Mouse (Mus musculus): Measurements from ENCODE around the gene 4933411K16Rik. TPM values are rescaled to one million over a fixed set of nuclear protein-coding genes. Genes with fewer than 3 reads are reported as not detected.

4933411K16Rik gene
- polyA plus RNA-seq, 1 experiment: 0.30 TPM

DNA sequence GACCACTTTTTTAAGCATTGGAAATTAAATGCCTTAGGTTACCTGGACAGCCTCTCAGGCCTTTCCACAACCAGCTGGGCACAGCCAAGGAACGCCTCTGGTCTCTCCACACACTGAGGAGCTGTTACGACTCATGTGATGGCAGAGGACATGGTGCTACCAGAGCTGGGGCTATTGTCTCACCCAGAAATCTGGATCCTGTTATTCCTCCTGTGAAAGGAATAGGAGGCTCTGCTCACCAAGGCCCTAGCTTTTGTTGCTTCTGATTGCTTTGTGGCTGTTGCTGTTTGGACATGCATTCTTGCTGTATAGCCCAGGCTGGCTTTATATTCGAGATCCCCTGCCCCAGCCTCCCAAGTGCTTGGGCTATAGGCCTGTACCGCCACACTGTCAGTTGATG, 35.8 kb upstream of the 4933411K16Rik start:
- peaks cover 63% of the 10 kb centered on the region for H3K79me2 ChIP-seq (ENCODE audit: control insufficient read depth, insufficient read depth)
- no peaks in the 10 kb centered on the region for H3K27me3 ChIP-seq (ENCODE audit: control insufficient read depth, insufficient read depth, insufficient read length)
- peak overlapping the region; percentile 98 for H3K4me2 ChIP-seq (ENCODE audit: low read depth)
- peak overlapping the region; percentile 26 for H3K4me3 ChIP-seq
- no peak for TF ChIP-seq CEBPB (IDR thresholded peaks at IDR 0.05; ENCODE audit: insufficient read depth, poor library complexity, severe bottlenecking)
- no peak for TF ChIP-seq E2F4 (IDR thresholded peaks at IDR 0.05; ENCODE audit: insufficient read depth)
- no peak for TF ChIP-seq USF1 (IDR thresholded peaks at IDR 0.05; ENCODE audit: low read depth)
- no peak for TF ChIP-seq POLR2AphosphoS2 (IDR thresholded peaks at IDR 0.05; ENCODE audit: insufficient read length, low read depth)
- no peak for TF ChIP-seq POLR2A (IDR thresholded peaks at IDR 0.05; ENCODE audit: insufficient read length, low read depth)
- no peak for TF ChIP-seq REST (IDR thresholded peaks at IDR 0.05; ENCODE audit: insufficient read depth, insufficient read length)
- no peak for TF ChIP-seq TCF3 (IDR thresholded peaks at IDR 0.05; ENCODE audit: insufficient read length, low read depth)
- no peak for TF ChIP-seq MYOG (IDR thresholded peaks at IDR 0.05; ENCODE audit: control insufficient read depth in 1 of 3, insufficient read depth in 1 of 3, insufficient read length in 2 of 3, low read depth in 2 of 3)
- TF ChIP-seq MYOD1 (IDR thresholded peaks at IDR 0.05; ENCODE audit: control insufficient read depth in 1 of 3, insufficient read length in 2 of 3, low read depth in 2 of 3): no peak
- TF ChIP-seq MAX (IDR thresholded peaks at IDR 0.05; ENCODE audit: low read depth): no peak
- no peak for TF ChIP-seq TCF12 (IDR thresholded peaks at IDR 0.05; ENCODE audit: insufficient read depth, poor library complexity, severe bottlenecking)
- TF ChIP-seq SRF (IDR thresholded peaks at IDR 0.05; ENCODE audit: control insufficient read depth, insufficient read length, low read depth): no peak
- H3K36me3 ChIP-seq (ENCODE audit: control insufficient read depth, insufficient read depth): no peaks in the 10 kb centered on the region
- no peak overlapping the region for H3ac ChIP-seq (ENCODE audit: control insufficient read depth, insufficient read length)

DNA sequence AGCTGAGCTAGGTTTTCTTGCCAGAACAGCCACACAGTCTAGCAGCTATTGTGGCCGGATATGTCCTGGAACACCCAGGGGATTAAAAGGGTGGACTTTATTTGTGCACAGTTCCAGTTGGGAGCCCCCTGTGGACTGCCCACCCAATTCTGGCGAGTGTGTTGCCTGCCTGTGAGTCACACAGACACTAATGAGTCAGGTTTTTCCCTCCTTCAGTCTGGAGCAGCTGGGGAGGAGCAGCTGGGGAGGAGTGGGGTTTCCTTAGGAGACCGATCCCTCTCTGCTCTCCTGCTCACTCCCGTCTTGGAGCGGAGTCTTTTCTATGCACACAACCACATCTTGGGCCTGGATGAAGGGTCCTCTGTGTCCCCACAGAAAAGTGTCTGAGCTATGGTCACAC, 35.2 kb upstream of the 4933411K16Rik start:
- TF ChIP-seq REST (IDR thresholded peaks at IDR 0.05; ENCODE audit: insufficient read depth, insufficient read length) (no peak), POLR2AphosphoS2 (IDR thresholded peaks at IDR 0.05; ENCODE audit: insufficient read length, low read depth) (peak; percentile 36), MYOG (IDR thresholded peaks at IDR 0.05; ENCODE audit: control insufficient read depth in 1 of 3, insufficient read depth in 1 of 3, insufficient read length in 2 of 3, low read depth in 2 of 3) (peak; percentile 79 to 94 (median 91)), SRF (IDR thresholded peaks at IDR 0.05; ENCODE audit: control insufficient read depth, insufficient read length, low read depth) (peak; percentile 29), USF1 (IDR thresholded peaks at IDR 0.05; ENCODE audit: low read depth) (no peak), POLR2A (IDR thresholded peaks at IDR 0.05; ENCODE audit: insufficient read length, low read depth) (peak; percentile 52), CEBPB (IDR thresholded peaks at IDR 0.05; ENCODE audit: insufficient read depth, poor library complexity, severe bottlenecking) (0 out of 2 replicates have a peak, but pooled peaks have one; percentile 8), MYOD1 (IDR thresholded peaks at IDR 0.05; ENCODE audit: control insufficient read depth in 1 of 3, insufficient read length in 2 of 3, low read depth in 2 of 3) (peak; percentile 56 to 94 (median 89)), TCF12 (IDR thresholded peaks at IDR 0.05; ENCODE audit: insufficient read depth, poor library complexity, severe bottlenecking) (peak; percentile 90), E2F4 (IDR thresholded peaks at IDR 0.05; ENCODE audit: insufficient read depth) (no peak), TCF3 (IDR thresholded peaks at IDR 0.05; ENCODE audit: insufficient read length, low read depth) (peak; percentile 69)
- Histone ChIP-seq H3K4me2 (ENCODE audit: low read depth) (peak overlapping the region; percentile 98), H3K36me3 (ENCODE audit: control insufficient read depth, insufficient read depth) (no peaks in the 10 kb centered on the region), H3K79me2 (ENCODE audit: control insufficient read depth, insufficient read depth) (peaks cover 63% of the 10 kb centered on the region), H3ac (ENCODE audit: control insufficient read depth, insufficient read length) (peak overlapping the region; percentile 6), H3K27me3 (ENCODE audit: control insufficient read depth, insufficient read depth, insufficient read length) (no peaks in the 10 kb centered on the region), H3K4me3 (peak overlapping the region; percentile 26)

DNA sequence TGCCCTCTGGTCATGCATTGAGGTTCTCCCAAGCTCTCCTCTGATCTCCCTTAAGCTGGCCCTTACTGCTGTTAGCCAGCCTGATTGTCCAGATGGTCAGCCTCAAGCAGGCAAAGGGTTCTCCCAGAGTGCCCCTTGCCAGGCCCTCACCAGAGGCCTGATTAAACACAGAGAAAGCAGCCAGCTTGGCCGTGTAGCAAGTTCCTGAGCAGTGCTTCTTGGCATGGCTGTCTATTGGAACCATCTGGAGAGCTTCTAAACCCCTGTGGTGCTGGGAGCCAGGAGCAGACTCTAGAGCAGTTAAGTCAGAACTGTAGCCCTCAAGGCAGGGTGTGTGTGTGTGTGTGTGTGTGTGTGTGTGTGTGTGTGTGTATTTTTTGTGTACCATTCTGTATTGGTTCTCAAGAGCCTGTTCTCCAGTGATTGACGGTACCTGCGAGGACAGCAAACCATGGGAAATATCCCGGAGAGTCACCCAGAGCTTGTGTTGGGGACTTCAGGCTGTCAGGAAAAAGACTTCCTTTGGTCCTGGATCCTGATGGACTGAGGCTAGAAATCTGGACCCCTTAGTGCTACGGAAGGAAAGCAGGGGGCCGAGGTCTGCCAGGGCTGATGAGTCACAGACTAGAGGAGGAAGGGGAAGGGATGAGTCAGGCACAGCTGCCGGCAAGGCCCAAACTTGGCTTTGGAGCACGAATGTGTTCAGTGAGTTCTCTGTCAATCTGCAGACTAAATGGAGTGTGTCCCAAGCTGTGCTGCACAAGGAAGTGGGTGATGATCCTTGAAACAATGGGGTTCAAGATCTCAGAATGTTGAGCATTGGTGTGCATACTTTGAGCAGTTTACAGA, 34.4 kb upstream of the 4933411K16Rik start:
- no peaks in the 10 kb centered on the region for H3K27me3 ChIP-seq (ENCODE audit: control insufficient read depth, insufficient read depth, insufficient read length)
- H3K4me2 ChIP-seq (ENCODE audit: low read depth): peak overlapping the region; percentile 98
- peaks cover 70% of the 10 kb centered on the region for H3K79me2 ChIP-seq (ENCODE audit: control insufficient read depth, insufficient read depth)
- TF ChIP-seq POLR2A (IDR thresholded peaks at IDR 0.05; ENCODE audit: insufficient read length, low read depth) (peak; percentile 44), CEBPB (IDR thresholded peaks at IDR 0.05; ENCODE audit: insufficient read depth, poor library complexity, severe bottlenecking) (peak; percentile 8; the same call in 1 of the 2 replicates), USF1 (IDR thresholded peaks at IDR 0.05; ENCODE audit: low read depth) (no peak), E2F4 (IDR thresholded peaks at IDR 0.05; ENCODE audit: insufficient read depth) (no peak), TCF3 (IDR thresholded peaks at IDR 0.05; ENCODE audit: insufficient read length, low read depth) (peak; percentile 68), TCF12 (IDR thresholded peaks at IDR 0.05; ENCODE audit: insufficient read depth, poor library complexity, severe bottlenecking) (peak; percentile 75), MYOD1 (IDR thresholded peaks at IDR 0.05; ENCODE audit: control insufficient read depth in 1 of 3, insufficient read length in 2 of 3, low read depth in 2 of 3) (peak; percentile 46 to 97 (median 90)), MAX (IDR thresholded peaks at IDR 0.05; ENCODE audit: low read depth) (no peak), MYOG (IDR thresholded peaks at IDR 0.05; ENCODE audit: control insufficient read depth in 1 of 3, insufficient read depth in 1 of 3, insufficient read length in 2 of 3, low read depth in 2 of 3) (peak; percentile 54 to 95 (median 84)), POLR2AphosphoS2 (IDR thresholded peaks at IDR 0.05; ENCODE audit: insufficient read length, low read depth) (peak; percentile 66), REST (IDR thresholded peaks at IDR 0.05; ENCODE audit: insufficient read depth, insufficient read length) (no peak), SRF (IDR thresholded peaks at IDR 0.05; ENCODE audit: control insufficient read depth, insufficient read length, low read depth) (peak; percentile 89)
- H3K36me3 ChIP-seq (ENCODE audit: control insufficient read depth, insufficient read depth): no peaks in the 10 kb centered on the region
- peak overlapping the region; percentile 26 for H3K4me3 ChIP-seq
- peak overlapping the region; percentile 6 for H3ac ChIP-seq (ENCODE audit: control insufficient read depth, insufficient read length)

DNA sequence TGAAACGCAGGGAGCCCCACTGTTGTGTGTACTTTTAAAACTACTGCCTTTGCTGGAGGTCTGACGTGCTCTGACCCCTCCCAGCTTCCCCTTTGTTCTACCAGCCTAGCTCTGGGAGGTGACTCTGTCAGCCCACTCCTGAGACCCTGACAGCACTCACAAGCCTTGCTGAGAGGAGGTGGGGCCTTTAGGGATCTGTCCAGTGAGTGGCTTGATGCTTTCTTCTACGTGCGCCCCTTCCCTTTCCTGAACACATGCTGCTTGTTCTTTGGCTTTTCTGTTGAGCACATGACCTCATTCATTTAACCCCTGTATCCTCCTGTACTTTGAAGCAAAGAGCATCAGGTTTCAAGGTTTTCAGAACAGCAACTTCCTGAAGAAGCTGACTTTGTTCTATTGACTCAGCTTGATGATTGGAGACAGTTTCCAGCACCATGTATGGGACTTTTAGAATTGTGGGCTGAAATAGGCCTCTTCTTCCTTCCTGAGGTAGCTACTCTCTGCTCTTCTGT, 33.0 kb upstream of the 4933411K16Rik start:
- Histone ChIP-seq H3K4me2 (ENCODE audit: low read depth) (peak overlapping the region; percentile 98), H3K79me2 (ENCODE audit: control insufficient read depth, insufficient read depth) (peaks cover 75% of the 10 kb centered on the region), H3K27me3 (ENCODE audit: control insufficient read depth, insufficient read depth, insufficient read length) (no peaks in the 10 kb centered on the region), H3K4me3 (peak overlapping the region; percentile 26), H3K36me3 (ENCODE audit: control insufficient read depth, insufficient read depth) (no peaks in the 10 kb centered on the region), H3ac (ENCODE audit: control insufficient read depth, insufficient read length) (no peak overlapping the region)
- TF ChIP-seq USF1 (IDR thresholded peaks at IDR 0.05; ENCODE audit: low read depth) (peak; percentile 58), POLR2AphosphoS2 (IDR thresholded peaks at IDR 0.05; ENCODE audit: insufficient read length, low read depth) (no peak)

Measured in myocyte (in vitro differentiated cells).